Mouse (Mus musculus): ENCODE results near the gene Cnn1. TPM values are rescaled to one million over a fixed set of nuclear protein-coding genes. Genes with fewer than 3 reads are reported as not detected.
A peak's percentile ranks its signal among the peaks of the same experiment; 100 is the strongest.

Gene Cnn1
- total RNA-seq (2015; ENCODE audit: low replicate concordance) (not detected in 2 replicates), total RNA-seq (2017; ENCODE audit: low replicate concordance) (not detected in 2 replicates)

DNA sequence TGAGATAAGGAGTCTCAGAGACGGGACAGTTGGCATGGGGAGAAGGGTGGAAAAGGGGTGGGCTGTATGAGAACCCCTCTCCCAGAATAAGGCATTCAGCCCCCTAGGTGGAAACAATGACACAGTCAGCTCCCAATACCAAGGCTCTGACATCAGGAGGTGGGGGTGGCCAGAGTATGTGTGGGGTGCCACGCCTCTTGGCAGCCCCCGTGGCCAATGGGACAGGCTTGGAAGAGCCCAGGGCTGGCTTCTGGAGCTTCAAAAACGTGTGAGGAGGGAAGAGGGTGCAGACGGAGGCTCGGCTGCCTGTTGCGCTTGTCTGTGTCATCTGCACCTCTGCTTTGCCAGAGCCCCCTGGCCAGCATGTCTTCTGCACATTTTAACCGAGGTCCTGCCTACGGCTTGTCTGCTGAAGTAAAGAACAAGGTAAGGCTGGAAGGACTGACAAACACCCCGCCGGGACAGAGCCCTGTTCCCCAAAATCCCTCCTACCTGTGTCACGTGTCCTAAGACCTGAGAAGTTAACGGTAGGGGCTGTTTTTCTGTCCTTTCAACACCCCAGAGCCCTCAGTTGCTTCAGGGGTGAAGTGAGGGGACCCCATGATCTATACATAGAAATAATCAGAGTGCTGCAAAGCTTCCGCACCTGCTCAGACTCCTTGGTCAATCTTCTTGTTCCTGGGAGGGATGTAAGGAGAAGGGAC, at the start of gene Cnn1:
TSS of gene Cnn1 (plus strand) at position 224 of the 704 bp plus-strand sequence.
- ATAC-seq (replicated peaks; ENCODE audit: low FRiP score, poor library complexity, severe bottlenecking), result no peak

DNA sequence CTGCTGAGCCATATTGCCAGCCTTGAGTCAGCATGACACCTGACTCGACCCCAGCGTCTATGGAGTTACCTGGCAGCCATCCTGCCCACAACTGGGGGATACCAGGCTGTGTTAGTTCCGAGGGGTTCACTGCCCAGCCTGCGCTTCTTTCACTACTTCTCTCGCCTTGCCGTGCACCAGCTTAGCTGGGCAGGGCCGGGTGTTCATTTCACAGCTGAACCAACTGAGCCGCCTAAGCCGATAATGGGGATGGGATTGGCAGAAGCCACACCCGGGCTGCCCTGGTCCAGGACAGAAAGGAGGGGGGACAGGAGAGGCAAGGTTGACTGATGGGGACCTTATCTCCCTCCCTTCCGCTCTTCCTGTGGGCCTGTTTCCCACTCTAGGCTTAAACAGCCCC, 49.7 kb upstream of the Cnn1 start:
- ATAC-seq (replicated peaks; ENCODE audit: low FRiP score, poor library complexity, severe bottlenecking), result no peak

DNA sequence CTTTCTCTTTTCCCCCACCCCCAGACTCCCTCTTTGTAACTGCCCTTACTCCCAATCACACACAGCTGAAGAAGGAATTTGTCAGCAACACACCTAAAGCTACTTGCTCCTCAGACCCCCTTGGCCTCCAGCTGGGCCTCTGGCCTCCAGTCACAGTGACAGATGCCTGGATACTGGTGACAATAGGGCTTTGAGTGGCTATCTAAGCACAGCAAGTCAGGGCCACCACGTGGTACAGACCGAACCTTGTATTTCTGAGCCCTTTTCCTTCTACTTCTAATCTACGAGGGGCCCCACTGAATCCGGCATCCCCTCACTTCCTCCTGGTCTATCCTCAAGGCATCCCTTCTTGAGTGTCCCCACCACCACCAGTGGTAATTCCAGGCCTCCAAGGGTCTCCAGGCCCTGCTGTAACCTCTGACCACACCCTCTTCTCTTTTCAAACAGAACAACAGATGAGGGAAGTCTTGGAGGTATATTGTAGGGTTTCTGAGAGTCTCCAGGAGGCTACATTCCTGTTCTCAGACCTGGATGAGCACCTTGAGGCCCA, 49.2 kb upstream of the Cnn1 start:
- 0 out of 2 replicates have a peak, but pooled peaks have one; percentile 4 for ATAC-seq (replicated peaks; ENCODE audit: low FRiP score, poor library complexity, severe bottlenecking)

DNA sequence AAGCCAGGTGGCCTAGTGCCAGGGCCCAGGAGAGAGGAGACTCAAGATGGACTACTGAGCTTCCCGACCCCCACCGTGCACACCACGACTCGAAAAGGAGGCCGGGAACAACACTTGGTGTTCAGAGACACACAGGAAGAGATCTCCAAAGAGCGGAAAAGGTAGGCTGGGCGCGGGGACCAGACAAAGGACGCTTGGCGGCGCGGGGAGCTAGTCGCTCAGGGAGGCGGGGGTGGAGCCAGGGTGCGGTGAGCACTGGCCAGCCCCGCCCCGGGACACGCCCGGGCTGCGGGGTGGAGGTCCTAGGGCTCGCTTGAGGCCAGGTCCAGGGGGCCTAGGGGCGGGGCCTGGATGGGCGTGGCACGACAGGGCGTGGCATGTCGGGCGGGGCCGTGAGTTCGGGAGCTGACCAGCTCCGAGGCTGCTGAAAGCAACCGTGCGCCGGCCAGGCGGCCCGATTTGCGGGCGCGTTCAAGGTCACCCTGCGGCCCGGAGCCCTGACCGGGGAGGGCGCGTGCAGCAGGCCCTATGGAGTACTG, 48.6 kb upstream of the Cnn1 start:
- peak; percentile 60 for ATAC-seq (replicated peaks; ENCODE audit: low FRiP score, poor library complexity, severe bottlenecking)

DNA sequence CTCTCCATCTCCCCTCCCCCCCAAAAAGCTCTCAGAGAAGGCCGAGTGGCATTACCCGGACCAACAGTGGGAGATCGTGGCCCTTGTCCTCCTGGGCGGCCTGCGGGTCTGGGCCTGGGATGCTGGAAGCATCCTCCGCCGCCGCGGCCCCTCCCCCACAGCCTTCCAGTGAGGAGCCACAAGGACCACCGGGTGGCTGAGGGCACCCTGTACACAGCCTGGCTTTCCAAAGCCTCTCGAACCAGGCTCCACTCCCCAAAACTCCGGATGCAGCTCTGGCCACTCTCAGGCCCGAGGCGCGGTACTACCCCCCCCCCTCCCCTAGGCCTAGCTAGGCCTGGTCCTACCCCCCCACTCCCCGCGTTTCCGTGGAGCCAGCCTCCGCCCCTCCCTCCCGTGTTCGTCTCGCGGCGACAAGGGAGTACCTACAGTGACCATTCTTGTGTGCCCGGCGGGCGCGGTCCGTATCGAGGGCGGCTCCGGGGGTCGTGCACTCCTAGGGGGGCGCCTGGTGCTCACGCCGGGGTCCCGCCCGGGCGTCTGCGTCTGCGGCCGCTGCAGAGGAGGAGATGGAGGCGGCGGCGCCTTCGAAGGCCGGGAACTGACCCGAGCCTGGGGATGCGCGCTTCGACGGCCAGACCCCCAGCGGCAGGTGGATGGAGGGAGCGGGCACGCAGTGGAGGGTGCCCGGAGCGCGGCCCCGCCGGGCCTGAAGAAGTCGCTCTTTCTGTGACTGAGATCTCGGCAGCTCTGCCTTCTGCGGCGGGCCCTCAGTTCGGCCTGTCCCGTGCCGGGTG, 47.7 kb upstream of the Cnn1 start:
- ATAC-seq (replicated peaks; ENCODE audit: low FRiP score, poor library complexity, severe bottlenecking), result no peak

DNA sequence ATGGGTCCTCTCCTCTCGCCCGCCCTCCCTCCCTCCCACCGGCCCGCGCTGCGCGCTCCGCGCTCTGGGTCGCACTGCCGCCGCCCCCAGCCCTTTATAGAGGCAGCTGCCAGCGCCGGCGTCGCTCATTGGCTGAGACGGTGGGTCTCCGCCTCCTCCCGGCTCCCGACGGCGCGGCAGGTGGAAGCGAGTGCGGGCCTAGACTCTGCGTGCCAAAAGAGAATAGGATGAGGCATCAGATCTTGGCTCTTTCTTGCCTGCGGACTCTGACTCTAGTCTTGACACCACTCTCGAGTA, 47.1 kb upstream of the Cnn1 start, which contains the start of gene Elavl3:
TSS of gene Elavl3 (minus strand) at position 66 of the 297 bp plus-strand sequence.
- ATAC-seq (replicated peaks; ENCODE audit: low FRiP score, poor library complexity, severe bottlenecking), result no peak

DNA sequence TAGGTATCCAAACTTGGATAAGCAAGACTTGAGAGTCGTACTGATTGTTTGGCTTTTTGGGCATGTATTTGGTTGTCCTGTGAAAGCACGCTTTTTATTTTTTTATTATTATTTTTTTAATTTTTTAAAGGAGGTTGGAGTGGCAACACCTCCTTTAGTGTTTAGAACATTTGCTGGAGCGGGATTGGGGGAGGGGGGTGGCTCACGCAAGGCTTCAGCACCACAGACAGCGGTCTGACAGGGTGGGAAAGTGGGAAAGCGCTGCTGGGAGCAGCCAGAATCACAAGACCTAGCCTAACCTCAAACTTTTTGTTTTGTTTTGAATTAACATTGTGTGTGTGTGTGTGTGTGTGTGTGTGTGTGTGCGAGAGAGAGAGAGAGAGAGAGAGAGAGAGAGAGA, 45.4 kb upstream of the Cnn1 start:
- ATAC-seq (replicated peaks; ENCODE audit: low FRiP score, poor library complexity, severe bottlenecking), result no peak

DNA sequence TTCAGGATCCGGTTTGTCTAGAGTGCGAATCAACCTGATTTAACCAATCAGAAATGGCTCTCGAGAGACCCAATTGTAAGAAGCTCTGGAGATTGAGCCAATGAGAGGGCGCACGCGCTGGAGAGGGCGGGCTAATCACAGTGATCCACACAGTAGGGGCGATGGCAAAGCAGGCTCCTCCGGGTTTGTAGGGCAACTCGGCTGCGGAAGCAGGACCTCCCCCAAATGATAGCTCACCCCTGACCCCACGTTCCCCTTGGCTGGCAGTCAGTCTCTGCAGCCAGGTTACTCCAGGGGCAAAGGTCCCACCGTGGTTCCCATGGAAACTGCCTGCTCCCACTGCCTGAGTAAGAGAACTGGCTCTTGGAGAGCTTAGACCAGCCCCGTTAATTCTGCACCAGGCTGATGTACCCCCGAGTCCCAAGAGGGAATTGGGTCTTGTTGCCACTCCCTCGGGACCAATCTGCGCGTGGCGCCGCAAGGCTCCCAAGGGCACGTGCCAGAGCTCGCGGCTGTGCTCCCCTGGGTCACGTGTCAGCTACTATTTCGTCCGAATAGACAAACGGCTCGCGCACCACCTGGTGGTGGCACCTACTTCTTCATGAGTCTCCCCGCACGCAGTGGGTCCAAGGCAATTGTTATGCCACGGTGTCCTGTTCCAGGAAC, 44.5 kb upstream of the Cnn1 start:
- ATAC-seq (replicated peaks; ENCODE audit: low FRiP score, poor library complexity, severe bottlenecking), result peak; percentile 39; the same call in 1 of the 2 replicates

DNA sequence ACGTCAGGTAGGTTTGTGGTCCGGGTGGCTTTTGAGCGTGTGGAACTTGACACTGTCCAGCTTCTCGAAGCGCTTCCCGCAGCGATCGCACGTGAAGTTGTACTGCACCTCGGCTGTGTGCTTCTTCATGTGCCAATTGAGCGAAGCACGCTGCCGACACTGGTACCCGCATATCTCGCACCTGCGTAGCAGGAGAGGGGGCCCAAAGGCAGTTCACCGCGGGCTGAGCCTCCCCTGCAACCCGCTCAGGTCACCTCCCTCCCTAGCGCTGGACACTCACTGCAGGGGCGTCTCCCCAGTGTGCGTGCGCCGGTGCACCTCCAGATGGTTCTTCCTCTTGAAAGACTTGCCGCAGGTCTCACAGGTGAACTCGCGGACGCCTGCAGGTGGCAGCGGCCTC, 43.3 kb upstream of the Cnn1 start:
- no peak for ATAC-seq (replicated peaks; ENCODE audit: low FRiP score, poor library complexity, severe bottlenecking)

DNA sequence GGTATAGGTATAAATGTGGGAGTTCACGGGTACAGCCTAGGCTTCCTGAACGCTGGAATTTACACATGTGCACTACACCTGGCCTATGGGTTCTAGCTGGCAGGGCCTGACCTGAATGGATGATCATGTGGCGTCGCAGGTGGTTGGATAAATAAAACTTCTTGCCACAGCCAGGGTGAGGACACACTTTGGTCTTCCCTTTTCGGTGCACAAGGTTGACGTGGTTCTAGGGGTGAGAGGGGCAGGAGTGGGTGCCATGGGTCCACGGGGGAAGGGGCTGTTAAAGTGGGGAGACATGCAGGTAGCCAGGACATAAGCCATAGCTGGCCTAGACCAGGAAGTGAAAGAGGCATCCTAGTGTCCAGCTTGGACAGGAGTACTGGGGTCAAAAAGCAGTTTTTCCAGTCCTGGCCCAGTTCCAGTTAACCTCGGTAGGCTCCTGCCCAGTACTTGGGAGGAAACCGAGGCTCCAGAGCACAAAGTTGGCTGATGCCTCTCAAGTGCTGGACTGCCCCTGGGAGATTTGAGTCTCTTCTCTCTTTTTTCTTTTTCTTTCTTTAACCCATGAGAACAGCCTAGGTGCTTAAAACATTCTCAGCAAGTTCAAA, 42.6 kb upstream of the Cnn1 start:
- ATAC-seq (replicated peaks; ENCODE audit: low FRiP score, poor library complexity, severe bottlenecking), result no peak

DNA sequence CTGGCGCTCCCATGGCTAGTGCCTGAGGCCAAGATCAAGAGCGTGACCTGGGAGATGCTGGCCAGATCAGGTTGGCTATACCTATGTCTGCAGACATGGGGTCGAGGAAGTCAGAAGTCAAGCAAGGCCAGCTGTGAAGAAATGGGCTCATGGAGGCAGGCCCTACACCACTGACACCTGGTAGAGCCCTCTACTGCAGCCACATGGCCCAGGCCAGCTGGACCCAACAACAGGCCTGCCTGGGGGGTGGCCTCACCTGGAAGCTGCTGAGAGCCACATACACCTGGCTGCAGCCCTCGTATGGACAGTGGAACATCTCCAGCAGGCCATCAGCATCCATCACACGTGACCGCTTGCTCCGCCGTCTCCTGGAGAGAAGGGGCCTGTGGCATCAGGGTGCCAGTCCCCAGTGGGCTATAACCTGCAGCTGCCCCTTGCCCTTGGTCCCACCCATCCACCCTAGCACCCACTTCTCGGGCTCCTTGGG, 41.9 kb upstream of the Cnn1 start:
- ATAC-seq (replicated peaks; ENCODE audit: low FRiP score, poor library complexity, severe bottlenecking), result no peak

DNA sequence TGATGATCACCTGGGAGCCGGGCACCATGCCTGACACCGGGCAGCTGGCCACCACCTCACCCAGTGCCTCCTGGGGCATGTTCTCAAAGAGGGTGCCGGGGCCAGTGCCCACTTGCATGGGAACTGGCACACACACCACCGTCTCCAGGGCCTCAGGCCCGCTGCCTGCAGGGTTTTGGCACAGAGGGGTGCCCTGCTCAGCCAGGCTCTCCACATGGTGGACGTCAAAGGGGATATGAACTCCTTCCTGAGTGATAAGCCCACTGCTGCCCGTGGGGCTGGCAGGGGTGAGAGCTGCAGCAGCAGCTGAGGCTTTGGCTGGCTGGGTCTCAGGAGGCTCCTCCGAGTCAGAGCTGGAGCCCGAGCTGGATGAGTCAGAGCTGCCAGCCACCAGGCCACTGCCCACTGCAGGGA, 41.0 kb upstream of the Cnn1 start:
- ATAC-seq (replicated peaks; ENCODE audit: low FRiP score, poor library complexity, severe bottlenecking), result no peak

DNA sequence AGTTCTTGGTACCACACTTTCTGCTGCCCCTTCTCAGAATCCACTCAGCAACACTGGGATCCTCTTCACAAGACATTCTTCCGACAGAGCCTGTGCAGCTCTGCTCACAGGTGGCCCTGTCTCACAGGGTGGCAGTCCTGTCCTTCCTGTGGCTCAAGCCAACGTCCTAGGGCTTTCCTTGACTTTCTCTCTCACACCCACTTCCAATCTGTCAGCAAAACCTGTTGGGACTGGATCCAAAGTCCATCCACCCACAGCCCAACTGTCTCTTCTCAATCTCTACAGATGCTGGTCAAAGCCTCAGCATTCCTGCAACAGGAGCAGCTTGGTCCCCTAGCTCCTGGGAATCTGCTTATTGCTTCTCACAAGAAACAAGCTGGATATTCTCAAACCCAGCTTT, 37.7 kb upstream of the Cnn1 start:
- ATAC-seq (replicated peaks; ENCODE audit: low FRiP score, poor library complexity, severe bottlenecking), result no peak

DNA sequence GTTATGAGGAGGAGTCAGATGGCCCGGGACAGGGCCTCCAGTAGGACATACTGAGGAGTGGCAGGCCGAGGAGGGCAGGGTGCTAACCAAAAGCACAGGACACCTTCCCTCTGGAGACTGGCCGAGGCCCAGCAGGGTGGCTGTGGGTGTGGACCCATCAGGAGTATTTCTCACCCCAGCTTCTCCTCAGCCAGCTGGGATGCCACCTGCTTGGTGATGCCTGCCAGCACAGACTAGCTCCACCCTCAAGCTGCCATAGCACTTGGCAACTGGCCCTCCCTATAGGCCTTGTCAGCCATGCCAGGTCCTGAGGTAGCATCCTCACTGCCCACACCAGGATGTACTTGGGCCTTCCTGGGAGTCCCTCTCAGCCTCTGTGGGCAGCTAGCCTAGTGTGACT, 34.7 kb upstream of the Cnn1 start:
- no peak for ATAC-seq (replicated peaks; ENCODE audit: low FRiP score, poor library complexity, severe bottlenecking)

DNA sequence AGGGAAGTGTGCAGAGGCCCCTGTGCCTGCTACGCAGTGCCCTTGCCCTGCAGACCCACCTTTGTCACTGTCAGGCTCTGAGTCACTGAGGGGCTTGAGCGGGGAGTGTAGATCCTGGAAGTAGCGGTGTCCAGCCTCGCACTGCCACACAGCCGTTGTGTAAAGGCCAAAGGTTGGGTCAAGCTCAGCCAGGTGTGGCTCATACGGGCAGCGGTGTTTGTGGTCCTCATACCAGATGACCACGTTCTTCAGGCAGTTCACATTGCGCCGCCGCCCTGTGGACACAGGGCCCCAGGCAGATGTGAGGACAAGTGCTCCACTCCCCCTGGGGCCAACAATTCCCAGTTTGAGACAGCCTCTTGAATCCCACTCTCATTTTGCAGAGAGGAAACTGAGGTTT, 33.4 kb upstream of the Cnn1 start:
- no peak for ATAC-seq (replicated peaks; ENCODE audit: low FRiP score, poor library complexity, severe bottlenecking)

DNA sequence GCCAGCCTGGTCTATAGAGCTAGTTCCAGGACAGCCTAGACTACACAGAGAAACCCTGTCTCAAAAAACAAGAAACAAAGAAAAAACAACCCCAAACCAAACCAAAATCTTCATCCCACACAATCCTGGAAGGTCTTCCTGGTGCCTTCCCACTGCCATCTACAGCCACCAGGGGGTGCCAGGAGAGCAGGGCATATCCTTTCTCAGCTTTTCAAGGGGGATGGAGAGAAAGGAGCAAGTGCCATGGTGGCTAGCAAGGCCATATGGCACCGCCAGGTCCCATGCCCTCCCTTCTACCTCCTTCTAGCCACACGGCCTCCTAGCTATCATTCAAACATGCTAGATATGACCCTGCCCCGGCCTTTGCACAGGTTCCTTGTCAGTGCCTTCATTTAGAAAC, 32.6 kb upstream of the Cnn1 start:
- ATAC-seq (replicated peaks; ENCODE audit: low FRiP score, poor library complexity, severe bottlenecking), result 0 out of 2 replicates have a peak, but pooled peaks have one; percentile 26

DNA sequence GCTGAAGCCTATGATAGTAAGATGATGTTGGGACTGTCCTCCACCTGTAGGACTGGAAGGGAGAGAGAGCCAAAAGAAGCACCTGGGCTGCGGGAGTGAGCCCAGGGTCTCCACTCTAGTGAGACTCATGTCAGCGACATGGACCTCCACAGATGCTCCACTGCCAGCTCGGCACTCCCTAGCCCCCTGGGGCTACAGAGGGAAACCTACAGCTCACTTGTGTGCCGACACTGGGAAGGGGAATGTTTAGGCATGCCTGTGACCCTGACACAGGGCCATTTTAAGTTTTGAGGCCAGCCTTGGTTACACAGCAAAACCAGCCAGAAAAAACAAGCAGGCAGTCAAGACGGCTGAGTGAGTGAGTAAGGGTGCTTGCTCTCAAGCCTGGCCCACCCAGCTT, 31.8 kb upstream of the Cnn1 start:
- ATAC-seq (replicated peaks; ENCODE audit: low FRiP score, poor library complexity, severe bottlenecking), result no peak

DNA sequence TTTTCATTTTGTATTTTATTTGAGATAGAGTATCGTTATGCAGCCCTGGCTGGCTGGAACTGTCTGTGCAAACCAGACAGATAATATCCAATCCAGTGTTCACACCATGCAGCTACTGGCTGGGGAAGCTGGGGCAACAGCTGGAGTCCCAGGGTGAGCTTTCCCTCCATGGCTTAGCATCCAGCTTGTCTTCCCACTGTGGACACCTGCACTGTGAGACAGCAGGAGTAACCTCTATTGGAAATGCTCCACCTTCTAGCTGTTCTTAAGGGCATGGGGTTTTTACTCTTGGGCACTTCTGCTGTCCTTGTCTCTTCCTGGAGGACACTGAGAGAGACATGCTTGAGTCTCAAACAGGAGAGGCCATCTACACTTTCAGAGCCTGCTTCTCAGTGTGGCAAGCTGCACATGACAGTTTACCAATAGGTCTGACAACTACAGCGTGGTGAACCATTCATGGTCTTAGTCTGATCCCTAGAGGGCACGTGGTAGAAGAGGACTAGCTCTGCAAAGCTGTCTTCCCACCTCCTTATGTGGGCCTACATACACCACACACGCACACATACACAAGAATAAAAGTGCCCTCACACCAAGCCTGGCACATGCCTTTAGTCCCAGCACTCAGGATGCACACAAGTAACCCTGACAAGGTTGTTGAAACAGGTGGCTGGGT, 29.0 kb upstream of the Cnn1 start:
- no peak for ATAC-seq (replicated peaks; ENCODE audit: low FRiP score, poor library complexity, severe bottlenecking)
